Mouse (Mus musculus): ENCODE measurements around the gene Spon2. TPM values are rescaled to one million over a fixed set of nuclear protein-coding genes. Genes with fewer than 3 reads are reported as not detected.

Gene Spon2
- polyA plus RNA-seq (2015; fragmentation: Nextera tagmentation; extraction: Ambion mirVana) = 12.6 and 19.7 TPM in 2 replicates

DNA sequence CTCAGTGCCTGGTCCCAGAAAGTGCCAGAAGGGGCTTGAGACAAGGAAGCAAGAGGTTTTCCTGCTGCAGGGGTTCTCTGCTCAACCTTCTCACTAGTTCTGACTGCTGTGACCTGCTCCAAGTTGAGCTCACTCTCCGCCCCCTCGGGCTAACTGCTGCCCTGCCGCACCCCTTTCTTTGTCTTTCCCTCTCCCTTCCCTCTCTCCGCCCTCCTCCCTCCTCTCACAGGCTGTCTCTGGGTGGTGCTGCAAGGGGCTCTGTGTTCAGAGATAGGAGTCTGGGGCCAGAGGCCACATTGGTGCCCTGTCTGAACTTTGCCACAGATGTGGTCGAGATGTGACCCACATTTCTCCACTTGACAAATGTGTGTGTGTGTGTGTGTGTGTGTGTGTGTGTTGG, at the start of gene Spon2:
Gene Spon2, minus strand, starts transcription at position 375 of the 400 bp plus-strand sequence.
- H3K4me3 ChIP-seq (ENCODE audit: low read depth, low read length) = peak within 1 kb of the TSS; percentile 29
- peak; percentile 79 for ATAC-seq
- no peaks in the 10 kb centered on the region for H3K36me3 ChIP-seq (replicated peaks; ENCODE audit: insufficient read depth, low read length)
- H3K9me3 ChIP-seq (ENCODE audit: low read length) = no peaks in the 10 kb centered on the region
- peak within 1 kb of the TSS; percentile 63 for H3K4me2 ChIP-seq (ENCODE audit: low read depth, low read length)
- H3K4me1 ChIP-seq (ENCODE audit: insufficient read depth) = peaks cover 27% of the 10 kb centered on the region
- peak; percentile 52 for DNase-seq
- H3K27ac ChIP-seq (ENCODE audit: low read depth) = peak within 1 kb of the TSS; percentile 81
- TF ChIP-seq EP300 (IDR thresholded peaks at IDR 0.05; ENCODE audit: low read depth) (no peak; the same call in 1 of the 2 replicates), CTCF (IDR thresholded peaks at IDR 0.05; ENCODE audit: low read depth) (no peak)
- H3K9ac ChIP-seq (replicated peaks) = peak within 1 kb of the TSS; percentile 55
- no peaks in the 10 kb centered on the region for H3K27me3 ChIP-seq (ENCODE audit: insufficient read depth, low read length)
- WGBS (ENCODE audit: insufficient replicate concordance) = 32% methylated on average over 5 of the region's 5 CpGs

DNA sequence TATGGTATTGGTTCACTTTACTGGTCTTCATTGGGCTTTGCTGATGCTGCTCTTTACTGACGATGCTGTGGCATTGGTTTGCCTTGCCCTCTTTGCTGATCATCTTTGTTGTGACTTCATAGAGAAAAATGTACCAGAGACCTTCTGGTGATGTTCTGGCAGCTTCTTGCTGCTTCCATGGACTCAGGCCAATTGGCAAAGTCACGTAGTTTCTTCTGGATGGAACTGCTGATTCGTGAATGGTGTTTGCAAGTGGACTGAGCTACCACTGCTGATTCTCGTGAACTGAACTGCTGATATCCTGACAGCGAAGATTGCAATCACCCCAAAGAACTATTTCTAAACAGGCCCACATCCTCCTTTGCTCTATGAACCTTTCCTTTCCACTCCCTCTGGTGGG, 36.2 kb upstream of the Spon2 start:
- DNase-seq (no peak), ATAC-seq (no peak)
- Histone ChIP-seq H3K4me1 (ENCODE audit: insufficient read depth) (no peaks in the 10 kb centered on the region), H3K27me3 (ENCODE audit: insufficient read depth, low read length) (no peaks in the 10 kb centered on the region), H3K36me3 (replicated peaks; ENCODE audit: insufficient read depth, low read length) (peaks cover 99% of the 10 kb centered on the region), H3K4me3 (ENCODE audit: low read depth, low read length) (no peak overlapping the region), H3K27ac (ENCODE audit: low read depth) (no peak overlapping the region), H3K9ac (replicated peaks) (no peak overlapping the region), H3K4me2 (ENCODE audit: low read depth, low read length) (no peak overlapping the region), H3K9me3 (ENCODE audit: low read length) (no peaks in the 10 kb centered on the region)
- TF ChIP-seq CTCF (IDR thresholded peaks at IDR 0.05; ENCODE audit: low read depth) (no peak), EP300 (IDR thresholded peaks at IDR 0.05; ENCODE audit: low read depth) (no peak)
- 80% methylated on average over 5 of the region's 5 CpGs for WGBS (ENCODE audit: insufficient replicate concordance)

DNA sequence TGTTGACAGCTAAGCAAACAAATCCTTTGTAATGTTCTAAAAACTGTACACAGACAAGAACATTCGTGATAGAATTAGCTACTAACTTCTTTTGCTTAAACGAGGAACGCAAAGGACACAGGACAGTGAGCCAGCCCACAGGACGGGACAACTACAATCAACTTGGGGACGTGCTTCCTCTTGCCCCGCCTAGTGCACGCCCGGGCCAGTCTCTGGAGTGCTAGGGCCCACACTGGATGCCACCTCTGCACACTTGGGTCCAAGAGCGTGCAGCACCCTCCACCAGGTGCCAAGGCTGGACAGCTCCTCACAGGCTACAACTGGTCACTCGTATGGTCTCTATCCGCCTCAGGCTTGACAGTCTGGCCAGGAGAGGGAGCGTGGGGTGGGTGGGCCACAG, 29.9 kb upstream of the Spon2 start:
- DNase-seq (no peak), ATAC-seq (no peak)
- Histone ChIP-seq H3K27me3 (ENCODE audit: insufficient read depth, low read length) (no peaks in the 10 kb centered on the region), H3K36me3 (replicated peaks; ENCODE audit: insufficient read depth, low read length) (peaks cover 74% of the 10 kb centered on the region), H3K27ac (ENCODE audit: low read depth) (no peak overlapping the region), H3K4me1 (ENCODE audit: insufficient read depth) (no peaks in the 10 kb centered on the region), H3K9me3 (ENCODE audit: low read length) (no peaks in the 10 kb centered on the region), H3K4me3 (ENCODE audit: low read depth, low read length) (no peak overlapping the region), H3K9ac (replicated peaks) (no peak overlapping the region), H3K4me2 (ENCODE audit: low read depth, low read length) (no peak overlapping the region)
- WGBS (ENCODE audit: insufficient replicate concordance) = 80% methylated on average over 12 of the region's 12 CpGs
- TF ChIP-seq EP300 (IDR thresholded peaks at IDR 0.05; ENCODE audit: low read depth) (no peak), CTCF (IDR thresholded peaks at IDR 0.05; ENCODE audit: low read depth) (no peak)

DNA sequence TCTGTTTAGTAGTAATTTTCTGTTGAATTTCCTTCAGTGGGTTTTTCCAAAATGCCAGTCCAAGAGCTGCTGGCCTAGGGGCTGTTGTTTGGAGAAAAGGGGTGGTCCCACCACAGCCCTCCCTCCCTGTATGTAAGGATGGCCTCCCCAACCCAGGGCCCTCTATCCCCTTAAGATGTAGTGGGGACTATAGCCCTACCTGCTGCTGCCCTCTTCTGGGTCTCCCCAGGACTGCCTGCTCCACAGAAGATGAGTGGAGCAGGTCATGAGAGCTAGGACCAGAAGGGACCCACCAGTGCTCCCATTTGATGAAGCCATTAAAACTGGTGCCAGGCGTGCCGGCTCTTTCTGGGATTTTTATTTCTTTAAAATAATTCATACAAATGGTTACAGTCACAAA, 29.1 kb upstream of the Spon2 start:
- no peak; the same call in 1 of the 2 replicates for ATAC-seq
- H3K9ac ChIP-seq (replicated peaks) = no peak overlapping the region
- peaks cover 67% of the 10 kb centered on the region for H3K36me3 ChIP-seq (replicated peaks; ENCODE audit: insufficient read depth, low read length)
- WGBS (ENCODE audit: insufficient replicate concordance) = 96% methylated on average over 2 of the region's 2 CpGs
- H3K4me2 ChIP-seq (ENCODE audit: low read depth, low read length) = no peak overlapping the region
- H3K4me3 ChIP-seq (ENCODE audit: low read depth, low read length) = no peak overlapping the region
- no peaks in the 10 kb centered on the region for H3K27me3 ChIP-seq (ENCODE audit: insufficient read depth, low read length)
- peak; percentile 53 for TF ChIP-seq CTCF (IDR thresholded peaks at IDR 0.05; ENCODE audit: low read depth)
- TF ChIP-seq EP300 (IDR thresholded peaks at IDR 0.05; ENCODE audit: low read depth) = no peak
- H3K27ac ChIP-seq (ENCODE audit: low read depth) = no peak overlapping the region
- H3K9me3 ChIP-seq (ENCODE audit: low read length) = no peaks in the 10 kb centered on the region
- DNase-seq = no peak
- no peaks in the 10 kb centered on the region for H3K4me1 ChIP-seq (ENCODE audit: insufficient read depth)

DNA sequence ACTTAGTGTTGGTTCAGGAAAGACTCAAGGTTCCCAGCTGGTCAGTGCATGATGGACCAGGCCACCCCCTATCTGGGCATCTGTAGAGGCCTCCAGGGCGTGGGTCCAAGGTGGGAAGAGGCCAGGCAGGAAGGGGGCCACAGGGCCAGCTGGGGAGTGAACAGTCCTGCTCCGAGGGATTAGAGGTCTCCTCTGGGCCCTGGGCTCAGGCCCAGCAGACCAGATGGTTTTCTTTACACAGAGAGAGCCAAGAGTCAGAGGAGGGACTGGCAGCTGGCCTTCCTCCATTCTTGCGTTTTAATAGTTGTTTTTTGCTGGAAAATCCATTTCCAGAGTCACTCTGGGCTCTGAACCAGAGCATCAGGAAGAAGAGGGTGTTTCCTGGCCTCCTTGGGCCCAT, 27.4 kb upstream of the Spon2 start:
- H3K4me1 ChIP-seq (ENCODE audit: insufficient read depth) = no peaks in the 10 kb centered on the region
- H3K27me3 ChIP-seq (ENCODE audit: insufficient read depth, low read length) = no peaks in the 10 kb centered on the region
- ATAC-seq = no peak
- H3K9ac ChIP-seq (replicated peaks) = no peak overlapping the region
- TF ChIP-seq EP300 (IDR thresholded peaks at IDR 0.05; ENCODE audit: low read depth) = no peak
- TF ChIP-seq CTCF (IDR thresholded peaks at IDR 0.05; ENCODE audit: low read depth) = no peak
- no peak overlapping the region for H3K4me2 ChIP-seq (ENCODE audit: low read depth, low read length)
- H3K9me3 ChIP-seq (ENCODE audit: low read length) = no peaks in the 10 kb centered on the region
- H3K4me3 ChIP-seq (ENCODE audit: low read depth, low read length) = no peak overlapping the region
- no peak for DNase-seq
- H3K27ac ChIP-seq (ENCODE audit: low read depth) = no peak overlapping the region
- 77% methylated on average over 3 of the region's 3 CpGs for WGBS (ENCODE audit: insufficient replicate concordance)
- H3K36me3 ChIP-seq (replicated peaks; ENCODE audit: insufficient read depth, low read length) = peaks cover 50% of the 10 kb centered on the region

DNA sequence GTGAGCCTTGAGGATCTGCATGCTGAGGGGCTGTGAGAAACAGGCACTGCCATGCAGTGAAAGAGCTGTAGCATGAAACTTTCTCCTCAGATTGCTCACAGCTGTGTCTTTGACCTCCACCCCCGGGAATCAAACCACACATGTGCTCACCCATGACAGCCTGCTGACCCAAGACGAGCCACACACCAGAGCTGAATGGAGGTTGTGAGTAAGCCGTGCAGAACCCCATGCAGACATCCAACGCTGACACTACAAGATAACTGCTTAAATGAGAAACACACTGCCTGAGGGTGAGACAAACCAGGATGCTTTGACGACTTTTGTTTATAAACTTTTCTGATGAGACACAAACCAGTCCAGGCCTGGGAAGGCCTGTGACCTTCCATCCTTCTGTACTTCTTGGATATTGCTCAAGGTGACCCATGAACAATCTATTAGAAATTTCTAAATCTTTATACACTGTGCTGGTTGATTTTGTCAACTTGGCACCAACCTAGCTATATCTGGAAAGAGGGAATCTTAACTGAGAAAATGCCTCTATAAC, 26.2 kb upstream of the Spon2 start:
- 60% methylated on average over 5 of the region's 5 CpGs for WGBS (ENCODE audit: insufficient replicate concordance)
- H3K4me3 ChIP-seq (ENCODE audit: low read depth, low read length) = no peak overlapping the region
- H3K36me3 ChIP-seq (replicated peaks; ENCODE audit: insufficient read depth, low read length) = peaks cover 38% of the 10 kb centered on the region
- no peak overlapping the region for H3K9ac ChIP-seq (replicated peaks)
- no peak overlapping the region for H3K27ac ChIP-seq (ENCODE audit: low read depth)
- H3K9me3 ChIP-seq (ENCODE audit: low read length) = no peaks in the 10 kb centered on the region
- peak; percentile 35 for DNase-seq
- H3K27me3 ChIP-seq (ENCODE audit: insufficient read depth, low read length) = no peaks in the 10 kb centered on the region
- H3K4me1 ChIP-seq (ENCODE audit: insufficient read depth) = no peaks in the 10 kb centered on the region
- TF ChIP-seq EP300 (IDR thresholded peaks at IDR 0.05; ENCODE audit: low read depth) (no peak), CTCF (IDR thresholded peaks at IDR 0.05; ENCODE audit: low read depth) (no peak)
- ATAC-seq = no peak
- no peak overlapping the region for H3K4me2 ChIP-seq (ENCODE audit: low read depth, low read length)
